Mouse (Mus musculus): ENCODE data around the gene Bcam. TPM values are rescaled to one million over a fixed set of nuclear protein-coding genes. Genes with fewer than 3 reads are reported as not detected.

Bcam gene
- total and polyA plus RNA-seq, 3 experiments: 2.6 to 8.1 TPM; not detected in 1

- Histone ChIP-seq H3K9ac (ENCODE audit: control insufficient read depth, low read depth, low read length, poor library complexity, severe bottlenecking) (no peak overlapping the region), H3K4me3 (ENCODE audit: control insufficient read depth in 1 of 2, insufficient read depth in 1 of 2, low read depth in 2 of 2, low read length in 2 of 2) (no peak overlapping the region), H3K4me1 (ENCODE audit: control insufficient read depth in 1 of 2, insufficient read depth in 2 of 2, low read length in 2 of 2) (no peaks in the 10 kb centered on the region; a peak in 1 of 4 replicates), H3K27ac (ENCODE audit: control insufficient read depth, low read depth, low read length) (no peak overlapping the region), H3K36me3 (ENCODE audit: control insufficient read depth in 1 of 2, insufficient read depth in 2 of 2, low read length in 2 of 2) (no peaks in the 10 kb centered on the region), H3K27me3 (ENCODE audit: control insufficient read depth in 1 of 2, insufficient read depth in 2 of 2, low read length in 2 of 2) (no peaks in the 10 kb centered on the region), H3K9me3 (replicated peaks; ENCODE audit: insufficient read depth, low read length) (no peaks in the 10 kb centered on the region), H3K79me2 (ENCODE audit: control insufficient read depth, insufficient read depth, low read length, poor library complexity) (no peaks in the 10 kb centered on the region)
- TF ChIP-seq GABPA (IDR thresholded peaks at IDR 0.05; ENCODE audit: low read depth, low read length) (no peak), JUND (IDR thresholded peaks at IDR 0.05; ENCODE audit: low read depth, low read length) (no peak), KAT2A (conservative IDR thresholded peaks at IDR 0.05; ENCODE audit: low read depth, low read length) (no peak), POLR2AphosphoS5 (IDR thresholded peaks at IDR 0.05; ENCODE audit: borderline replicate concordance, low read depth, low read length) (no peak), RAD21 (IDR thresholded peaks at IDR 0.05; ENCODE audit: low read depth, low read length) (no peak), MAX (IDR thresholded peaks at IDR 0.05; ENCODE audit: low read length) (no peak), SIN3A (IDR thresholded peaks at IDR 0.05; ENCODE audit: low read length) (no peak)
- no peak for DNase-seq (ENCODE audit: low read depth, low spot score)
These were observed 8.5 kb downstream of the Bcam start for GRCm38 (mm10) chr7:19762283-19762682.

DNA sequence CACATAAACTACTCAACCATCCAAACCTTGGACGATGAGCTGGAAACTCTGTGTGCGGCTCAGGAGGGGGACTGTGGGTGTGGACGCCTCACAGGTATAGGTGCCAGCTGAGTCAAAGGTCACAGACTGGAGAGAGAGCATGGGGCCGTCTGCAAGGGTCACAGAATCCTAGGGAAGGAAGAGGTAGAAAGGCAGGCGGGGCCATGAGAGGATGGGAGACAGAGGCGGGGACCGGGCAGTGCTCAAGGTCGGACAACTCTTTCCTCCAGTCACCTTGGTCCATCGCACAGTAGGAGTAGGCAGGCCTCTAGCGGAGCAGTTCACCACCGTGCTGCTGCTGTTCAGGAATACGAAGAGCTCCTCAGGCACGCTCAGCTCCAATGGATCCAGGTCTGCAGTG is 10.8 kb downstream of the Bcam start:
- Histone ChIP-seq H3K36me3 (ENCODE audit: control insufficient read depth in 1 of 2, insufficient read depth in 2 of 2, low read length in 2 of 2) (no peaks in the 10 kb centered on the region), H3K4me3 (ENCODE audit: control insufficient read depth in 1 of 2, insufficient read depth in 1 of 2, low read depth in 2 of 2, low read length in 2 of 2) (no peak overlapping the region), H3K4me1 (ENCODE audit: control insufficient read depth in 1 of 2, insufficient read depth in 2 of 2, low read length in 2 of 2) (no peaks in the 10 kb centered on the region; a peak in 1 of 4 replicates), H3K9ac (ENCODE audit: control insufficient read depth, low read depth, low read length, poor library complexity, severe bottlenecking) (no peak overlapping the region), H3K27ac (ENCODE audit: control insufficient read depth, low read depth, low read length) (no peak overlapping the region), H3K27me3 (ENCODE audit: control insufficient read depth in 1 of 2, insufficient read depth in 2 of 2, low read length in 2 of 2) (no peaks in the 10 kb centered on the region), H3K9me3 (replicated peaks; ENCODE audit: insufficient read depth, low read length) (no peaks in the 10 kb centered on the region), H3K79me2 (ENCODE audit: control insufficient read depth, insufficient read depth, low read length, poor library complexity) (no peaks in the 10 kb centered on the region)
- no peak for DNase-seq (ENCODE audit: low read depth, low spot score)
- TF ChIP-seq RCOR1 (IDR thresholded peaks at IDR 0.05; ENCODE audit: low read depth, low read length): no peak
- TF ChIP-seq NELFE (IDR thresholded peaks at IDR 0.05; ENCODE audit: low read depth, low read length): no peak
- TF ChIP-seq HCFC1 (IDR thresholded peaks at IDR 0.05; ENCODE audit: low read depth, low read length): no peak
- no peak for TF ChIP-seq POLR2AphosphoS5 (IDR thresholded peaks at IDR 0.05; ENCODE audit: borderline replicate concordance, low read depth, low read length)

GRCm38 (mm10) chr7:19758623-19759022 is 12.2 kb downstream of the Bcam start:
- no peak overlapping the region for H3K4me3 ChIP-seq (ENCODE audit: control insufficient read depth in 1 of 2, insufficient read depth in 1 of 2, low read depth in 2 of 2, low read length in 2 of 2)
- no peaks in the 10 kb centered on the region for H3K27me3 ChIP-seq (ENCODE audit: control insufficient read depth in 1 of 2, insufficient read depth in 2 of 2, low read length in 2 of 2)
- no peak for DNase-seq (ENCODE audit: low read depth, low spot score)
- H3K9me3 ChIP-seq (replicated peaks; ENCODE audit: insufficient read depth, low read length): no peaks in the 10 kb centered on the region
- TF ChIP-seq ZC3H11A (IDR thresholded peaks at IDR 0.05; ENCODE audit: low read depth, low read length): no peak
- no peak for TF ChIP-seq GATA1 (IDR thresholded peaks at IDR 0.05; ENCODE audit: low read depth, low read length)
- TF ChIP-seq POLR2AphosphoS2 (IDR thresholded peaks at IDR 0.05; ENCODE audit: low read length): no peak
- peaks cover 2 to 7% of the 10 kb centered on the region in 2 experiments for H3K4me1 ChIP-seq (ENCODE audit: control insufficient read depth in 1 of 2, insufficient read depth in 2 of 2, low read length in 2 of 2)
- H3K79me2 ChIP-seq (ENCODE audit: control insufficient read depth, insufficient read depth, low read length, poor library complexity): no peaks in the 10 kb centered on the region
- no peak overlapping the region for H3K27ac ChIP-seq (ENCODE audit: control insufficient read depth, low read depth, low read length)
- H3K36me3 ChIP-seq (ENCODE audit: control insufficient read depth in 1 of 2, insufficient read depth in 2 of 2, low read length in 2 of 2): peaks cover 0 to 3% of the 10 kb centered on the region in 2 experiments; a peak in 2 of 4 replicates
- no peak overlapping the region for H3K9ac ChIP-seq (ENCODE audit: control insufficient read depth, low read depth, low read length, poor library complexity, severe bottlenecking)
